Mouse (Mus musculus): ENCODE measurements around the gene Cplx3. TPM values are rescaled to one million over a fixed set of nuclear protein-coding genes. Genes with fewer than 3 reads are reported as not detected.

Gene Cplx3
- polyA plus RNA-seq, 1 experiment from 2014 or later, result not detected

- Histone ChIP-seq H3K9ac (ENCODE audit: low read length) (no peak overlapping the region), H3K4me2 (replicated peaks; ENCODE audit: low read depth) (no peak overlapping the region), H3K27ac (replicated peaks) (no peak overlapping the region), H3K9me3 (ENCODE audit: control insufficient read depth, low read length) (no peaks in the 10 kb centered on the region), H3K4me1 (replicated peaks; ENCODE audit: control insufficient read depth, insufficient read depth) (no peaks in the 10 kb centered on the region), H3K4me3 (ENCODE audit: low read depth, low read length) (no peak overlapping the region), H3K27me3 (ENCODE audit: control insufficient read depth, insufficient read depth, low read length) (no peaks in the 10 kb centered on the region), H3K36me3 (ENCODE audit: control insufficient read depth, insufficient read depth, low read length) (peaks cover 50% of the 10 kb centered on the region)
- 80% methylated on average over 15 of the region's 15 CpGs for WGBS
- TF ChIP-seq CTCF (IDR thresholded peaks at IDR 0.05; ENCODE audit: low read depth) (no peak), EP300 (optimal IDR thresholded peaks at IDR 0.05) (no peak)
- ATAC-seq (ENCODE audit: low FRiP score, low TSS enrichment) (no peak), DNase-seq (ENCODE audit: low spot score) (no peak)
These were observed 19.8 kb upstream of the Cplx3 start for GRCm38 (mm10) chr9:57625674-57626500.

GRCm38 (mm10) chr9:57624295-57624694 is 18.2 kb upstream of the Cplx3 start:
- no peak overlapping the region for H3K9ac ChIP-seq (ENCODE audit: low read length)
- TF ChIP-seq EP300 (optimal IDR thresholded peaks at IDR 0.05) (no peak), CTCF (IDR thresholded peaks at IDR 0.05; ENCODE audit: low read depth) (no peak)
- ATAC-seq (ENCODE audit: low FRiP score, low TSS enrichment), result no peak
- 70% methylated on average over 7 of the region's 7 CpGs for whole genome bisulfite sequencing
- DNase-seq (ENCODE audit: low spot score), result no peak
- peaks cover 36% of the 10 kb centered on the region for H3K36me3 ChIP-seq (ENCODE audit: control insufficient read depth, insufficient read depth, low read length)
- no peak overlapping the region for H3K27ac ChIP-seq (replicated peaks)
- H3K9me3 ChIP-seq (ENCODE audit: control insufficient read depth, low read length), result no peaks in the 10 kb centered on the region
- H3K4me3 ChIP-seq (ENCODE audit: low read depth, low read length), result no peak overlapping the region
- H3K27me3 ChIP-seq (ENCODE audit: control insufficient read depth, insufficient read depth, low read length), result no peaks in the 10 kb centered on the region
- no peaks in the 10 kb centered on the region for H3K4me1 ChIP-seq (replicated peaks; ENCODE audit: control insufficient read depth, insufficient read depth)
- H3K4me2 ChIP-seq (replicated peaks; ENCODE audit: low read depth), result no peak overlapping the region

- peaks cover 7% of the 10 kb centered on the region; the same call in 1 of the 2 replicates for H3K36me3 ChIP-seq (ENCODE audit: control insufficient read depth, insufficient read depth, low read length)
- WGBS, result 84% methylated on average over 5 of the region's 5 CpGs
- no peak within 1 kb of the TSS for H3K27ac ChIP-seq (replicated peaks)
- ATAC-seq (ENCODE audit: low FRiP score, low TSS enrichment) (no peak), DNase-seq (ENCODE audit: low spot score) (no peak)
- TF ChIP-seq EP300 (optimal IDR thresholded peaks at IDR 0.05) (no peak), CTCF (IDR thresholded peaks at IDR 0.05; ENCODE audit: low read depth) (no peak)
- no peaks in the 10 kb centered on the region for H3K27me3 ChIP-seq (ENCODE audit: control insufficient read depth, insufficient read depth, low read length)
- no peak within 1 kb of the TSS for H3K9ac ChIP-seq (ENCODE audit: low read length)
- H3K4me2 ChIP-seq (replicated peaks; ENCODE audit: low read depth), result no peak within 1 kb of the TSS
- no peaks in the 10 kb centered on the region for H3K9me3 ChIP-seq (ENCODE audit: control insufficient read depth, low read length)
- H3K4me1 ChIP-seq (replicated peaks; ENCODE audit: control insufficient read depth, insufficient read depth), result no peaks in the 10 kb centered on the region
- H3K4me3 ChIP-seq (ENCODE audit: low read depth, low read length), result no peak within 1 kb of the TSS
These were observed 14.6 kb upstream of the Cplx3 start, which contains the start of gene Lman1l for GRCm38 (mm10) chr9:57620674-57621073. Lman1l (minus strand) TSS chr9:57620774.

GRCm38 (mm10) chr9:57618854-57619253 is 12.8 kb upstream of the Cplx3 start:
- Histone ChIP-seq H3K4me2 (replicated peaks; ENCODE audit: low read depth) (no peak overlapping the region), H3K4me1 (replicated peaks; ENCODE audit: control insufficient read depth, insufficient read depth) (no peaks in the 10 kb centered on the region), H3K27me3 (ENCODE audit: control insufficient read depth, insufficient read depth, low read length) (no peaks in the 10 kb centered on the region), H3K9me3 (ENCODE audit: control insufficient read depth, low read length) (no peaks in the 10 kb centered on the region), H3K4me3 (ENCODE audit: low read depth, low read length) (no peak overlapping the region), H3K36me3 (ENCODE audit: control insufficient read depth, insufficient read depth, low read length) (no peaks in the 10 kb centered on the region), H3K27ac (replicated peaks) (no peak overlapping the region), H3K9ac (ENCODE audit: low read length) (no peak overlapping the region)
- ATAC-seq (ENCODE audit: low FRiP score, low TSS enrichment), result peak; percentile 73
- no peak for TF ChIP-seq CTCF (IDR thresholded peaks at IDR 0.05; ENCODE audit: low read depth)
- TF ChIP-seq EP300 (optimal IDR thresholded peaks at IDR 0.05), result no peak
- DNase-seq (ENCODE audit: low spot score), result no peak
- WGBS, result 53% methylated on average over 8 of the region's 8 CpGs

GRCm38 (mm10) chr9:57617556-57618169 is 11.6 kb upstream of the Cplx3 start:
- H3K9me3 ChIP-seq (ENCODE audit: control insufficient read depth, low read length), result no peaks in the 10 kb centered on the region
- H3K27ac ChIP-seq (replicated peaks), result no peak overlapping the region
- H3K4me3 ChIP-seq (ENCODE audit: low read depth, low read length), result no peak overlapping the region
- no peaks in the 10 kb centered on the region for H3K27me3 ChIP-seq (ENCODE audit: control insufficient read depth, insufficient read depth, low read length)
- ATAC-seq (ENCODE audit: low FRiP score, low TSS enrichment) (no peak), DNase-seq (ENCODE audit: low spot score) (no peak)
- no peaks in the 10 kb centered on the region for H3K36me3 ChIP-seq (ENCODE audit: control insufficient read depth, insufficient read depth, low read length)
- no peak overlapping the region for H3K9ac ChIP-seq (ENCODE audit: low read length)
- TF ChIP-seq EP300 (optimal IDR thresholded peaks at IDR 0.05) (no peak), CTCF (IDR thresholded peaks at IDR 0.05; ENCODE audit: low read depth) (no peak)
- WGBS, result 55% methylated on average over 8 of the region's 8 CpGs
- H3K4me1 ChIP-seq (replicated peaks; ENCODE audit: control insufficient read depth, insufficient read depth), result no peaks in the 10 kb centered on the region
- H3K4me2 ChIP-seq (replicated peaks; ENCODE audit: low read depth), result no peak overlapping the region

- Histone ChIP-seq H3K27ac (replicated peaks) (no peak overlapping the region), H3K4me2 (replicated peaks; ENCODE audit: low read depth) (no peak overlapping the region), H3K4me1 (replicated peaks; ENCODE audit: control insufficient read depth, insufficient read depth) (no peaks in the 10 kb centered on the region), H3K36me3 (ENCODE audit: control insufficient read depth, insufficient read depth, low read length) (no peaks in the 10 kb centered on the region), H3K9me3 (ENCODE audit: control insufficient read depth, low read length) (no peaks in the 10 kb centered on the region), H3K4me3 (ENCODE audit: low read depth, low read length) (no peak overlapping the region), H3K27me3 (ENCODE audit: control insufficient read depth, insufficient read depth, low read length) (no peaks in the 10 kb centered on the region), H3K9ac (ENCODE audit: low read length) (no peak overlapping the region)
- no peak for ATAC-seq (ENCODE audit: low FRiP score, low TSS enrichment)
- no peak for TF ChIP-seq CTCF (IDR thresholded peaks at IDR 0.05; ENCODE audit: low read depth)
- no peak for TF ChIP-seq EP300 (optimal IDR thresholded peaks at IDR 0.05)
- 75% methylated on average over 4 of the region's 4 CpGs for WGBS
- no peak for DNase-seq (ENCODE audit: low spot score)
These were observed 8.7 kb upstream of the Cplx3 start for GRCm38 (mm10) chr9:57614786-57615185.
